In the genomic region with DNA sequence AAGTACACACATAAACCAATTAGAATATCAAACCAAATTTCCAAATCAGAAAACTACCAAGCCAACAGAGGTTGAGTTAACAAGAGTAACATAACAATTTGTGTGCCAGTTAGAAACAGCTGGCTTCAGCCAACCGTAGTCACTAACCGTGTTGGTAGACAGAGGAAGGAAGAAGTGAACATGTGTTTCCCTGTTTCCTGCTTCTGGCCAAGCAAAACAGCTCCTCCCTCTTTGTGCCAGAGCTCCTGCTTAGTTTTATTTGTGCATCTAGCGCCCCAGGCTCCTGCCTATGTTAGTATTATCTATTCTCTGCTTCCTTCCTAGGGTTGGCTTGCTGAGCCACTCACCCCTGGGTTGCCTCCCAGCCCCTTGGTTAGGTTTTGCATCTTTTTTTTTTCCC, we compare ENCODE assay signal across 20 mouse cellular contexts.
DNase-seq lines count a peak whose midpoint lies in the region; ATAC-seq lines count a peak whose summit lies in the region.
"Had no signal": no experiment of that assay in that cellular context is flagged by ENCODE, and none has a peak within 500 bp of the region (broad histone marks: within the 10 kb centered on the region; RNA-seq: fewer than 3 reads in every experiment).

No protein-coding gene starts in this region.

- no peak overlapping the region for H3K4me2 ChIP-seq in lung, embryonic 16.5 days (ENCODE audit: low read depth, low read length)
- H3K4me2 ChIP-seq in liver, embryonic 16.5 days (ENCODE audit: low read depth, low read length), result no peak overlapping the region
- H3K4me2 ChIP-seq in midbrain, embryonic 16.5 days (ENCODE audit: low read length), result no peak overlapping the region
- H3K4me2 ChIP-seq: forebrain, embryonic 13.5 days; limb, embryonic 12.5 days; neural tube, embryonic 13.5 days had no signal

- DNase-seq in heart, adult 11 months, result peak; percentile 94
- DNase-seq in heart, embryonic 10.5 days (ENCODE audit: low spot score), result no peak
- DNase-seq in lung, adult 18-20 months, result no peak
- peak; percentile 43 for DNase-seq in splenic B cell, adult 2 months (ENCODE audit: low read depth, low spot score)
- no peak for DNase-seq in retina, postnatal 1 day
- DNase-seq: cerebellum, adult 8-10 months; embryo, embryonic 11 days; gastrocnemius, postnatal 36 days; thymus, postnatal 14 days had no signal

- no peak overlapping the region for H3K9ac ChIP-seq in lung, embryonic 16.5 days (ENCODE audit: low read length)
- H3K9ac ChIP-seq in liver, embryonic 16.5 days (ENCODE audit: low read depth, low read length), result no peak overlapping the region
- H3K9ac ChIP-seq in midbrain, embryonic 16.5 days (ENCODE audit: low read depth, low read length), result no peak overlapping the region
- H3K9ac ChIP-seq: forebrain, embryonic 13.5 days; limb, embryonic 12.5 days; neural tube, embryonic 13.5 days had no signal

- no peaks in the 10 kb centered on the region for H3K27me3 ChIP-seq in heart, embryonic 10.5 days (ENCODE audit: insufficient read depth, poor library complexity, severe bottlenecking)
- H3K27me3 ChIP-seq in lung, embryonic 16.5 days (ENCODE audit: control insufficient read depth, insufficient read depth, low read depth, low read length), result no peaks in the 10 kb centered on the region
- no peaks in the 10 kb centered on the region for H3K27me3 ChIP-seq in liver, embryonic 16.5 days (ENCODE audit: control insufficient read depth, insufficient read depth, low read depth, low read length)
- no peaks in the 10 kb centered on the region for H3K27me3 ChIP-seq in splenic B cell, adult 2 months (ENCODE audit: control insufficient read depth, insufficient read depth, low read length, poor library complexity, severe bottlenecking)
- no peaks in the 10 kb centered on the region for H3K27me3 ChIP-seq in midbrain, embryonic 16.5 days (ENCODE audit: control insufficient read depth, insufficient read depth, low read depth, low read length)
- H3K27me3 ChIP-seq: forebrain, embryonic 13.5 days; limb, embryonic 12.5 days; megakaryocyte, embryonic 14.5 days; neural tube, embryonic 13.5 days; Patski had no signal

- no peaks in the 10 kb centered on the region for H3K36me3 ChIP-seq in heart, embryonic 10.5 days
- H3K36me3 ChIP-seq in lung, embryonic 16.5 days (ENCODE audit: control insufficient read depth, insufficient read depth, low read length), result no peaks in the 10 kb centered on the region
- no peaks in the 10 kb centered on the region for H3K36me3 ChIP-seq in liver, embryonic 16.5 days (ENCODE audit: control insufficient read depth, insufficient read depth)
- no peaks in the 10 kb centered on the region for H3K36me3 ChIP-seq in splenic B cell, adult 2 months (ENCODE audit: control insufficient read depth, insufficient read depth, low read length, poor library complexity, severe bottlenecking)
- H3K36me3 ChIP-seq in midbrain, embryonic 16.5 days (ENCODE audit: control insufficient read depth, insufficient read depth, low read length), result no peaks in the 10 kb centered on the region
- H3K36me3 ChIP-seq: limb, embryonic 12.5 days; neural tube, embryonic 13.5 days had no signal

- no peaks in the 10 kb centered on the region for H3K4me1 ChIP-seq in heart, embryonic 10.5 days
- no peaks in the 10 kb centered on the region for H3K4me1 ChIP-seq in lung, embryonic 16.5 days (replicated peaks; ENCODE audit: control insufficient read depth, insufficient read depth, low read length)
- no peaks in the 10 kb centered on the region; the same call in 1 of the 2 replicates for H3K4me1 ChIP-seq in liver, embryonic 16.5 days (ENCODE audit: control insufficient read depth, low read depth, low read length)
- H3K4me1 ChIP-seq in midbrain, embryonic 16.5 days (ENCODE audit: control insufficient read depth, insufficient read depth, low read length), result no peaks in the 10 kb centered on the region
- H3K4me1 ChIP-seq: forebrain, embryonic 13.5 days; limb, embryonic 12.5 days; neural tube, embryonic 13.5 days had no signal

- 58% methylated on average over 3 of the region's 3 CpGs for WGBS in heart, embryonic 10.5 days
- 55% methylated on average over 3 of the region's 3 CpGs for WGBS in lung, embryonic 16.5 days
- 11% methylated on average over 3 of the region's 3 CpGs for WGBS in liver, embryonic 16.5 days (ENCODE audit: insufficient replicate concordance)
- 71% methylated on average over 3 of the region's 3 CpGs for WGBS in midbrain, embryonic 16.5 days

- ATAC-seq in lung, embryonic 16.5 days (ENCODE audit: low read depth), result peak; percentile 59
- ATAC-seq in liver, embryonic 16.5 days (ENCODE audit: low read depth), result 0 out of 2 replicates have a peak, but pooled peaks have one; percentile 13
- ATAC-seq in midbrain, embryonic 16.5 days, result no peak
- ATAC-seq: forebrain, embryonic 13.5 days; inflammation-experienced regulatory T-cells, adult 6 months; Patski had no signal

- H3K27ac ChIP-seq in heart, embryonic 10.5 days, result no peak overlapping the region
- no peak overlapping the region for H3K27ac ChIP-seq in lung, embryonic 16.5 days (ENCODE audit: low read length)
- H3K27ac ChIP-seq in liver, embryonic 16.5 days (ENCODE audit: low read length), result no peak overlapping the region; the same call in 1 of the 2 replicates
- H3K27ac ChIP-seq in midbrain, embryonic 16.5 days (ENCODE audit: low read length), result no peak overlapping the region
- H3K27ac ChIP-seq: forebrain, embryonic 13.5 days; left cerebral cortex, adult 2 months; limb, embryonic 12.5 days; neural tube, embryonic 13.5 days; stomach, postnatal 0 days had no signal

- H3K9me3 ChIP-seq in heart, embryonic 10.5 days, result no peaks in the 10 kb centered on the region
- no peaks in the 10 kb centered on the region for H3K9me3 ChIP-seq in lung, embryonic 16.5 days (ENCODE audit: control insufficient read depth, low read length)
- H3K9me3 ChIP-seq in liver, embryonic 16.5 days (replicated peaks; ENCODE audit: control insufficient read depth, low read length), result no peaks in the 10 kb centered on the region
- H3K9me3 ChIP-seq in midbrain, embryonic 16.5 days (replicated peaks; ENCODE audit: control insufficient read depth, low read length, poor library complexity, severe bottlenecking), result no peaks in the 10 kb centered on the region
- H3K9me3 ChIP-seq: forebrain, embryonic 13.5 days; limb, embryonic 12.5 days; megakaryocyte, embryonic 14.5 days; neural tube, embryonic 13.5 days had no signal

- H3K4me3 ChIP-seq in heart, embryonic 10.5 days, result no peak overlapping the region
- no peak overlapping the region for H3K4me3 ChIP-seq in lung, embryonic 16.5 days (ENCODE audit: low read length)
- H3K4me3 ChIP-seq in liver, embryonic 16.5 days (ENCODE audit: low read depth, low read length), result no peak overlapping the region
- H3K4me3 ChIP-seq in midbrain, embryonic 16.5 days (ENCODE audit: low read depth, low read length), result no peak overlapping the region
- H3K4me3 ChIP-seq: forebrain, embryonic 13.5 days; left cerebral cortex, adult 2 months; limb, embryonic 12.5 days; megakaryocyte, embryonic 14.5 days; neural tube, embryonic 13.5 days had no signal

Comparison
In these comparisons a context has a peak if more than half of its experiments do, and no peak if none do; other contexts are left out.
1. DNase-seq: peak in heart, adult 11 months (single experiment) and splenic B cell, adult 2 months (single experiment); none in heart, embryonic 10.5 days (single experiment), lung, adult 18-20 months (0 of 2) and retina, postnatal 1 day (single experiment).